Mouse (Mus musculus) hindbrain, embryonic 16.5 days (tissue): ENCODE results near the gene Ppm1l. TPM values are rescaled to one million over a fixed set of nuclear protein-coding genes. Genes with fewer than 3 reads are reported as not detected.
A peak's percentile ranks its signal among the peaks of the same experiment; 100 is the strongest.

Experiments
- ATAC-seq: fragments of 200-750 bp; cut with Nextera tagmentation; 2 replicates; pipeline ENCODE4 v1.8.0; 2017; ENCODE audit warnings: moderate TSS enrichment, moderate library complexity
- H3K27ac ChIP-seq: fragments of 300-500 bp; sonication (generic); 2 replicates; pipeline ENCODE4 v1.5.1; 2014; ENCODE audit warnings: low read depth, mild to moderate bottlenecking, control low read depth, low read length, moderate library complexity
- H3K27me3 ChIP-seq: fragments of 300-500 bp; sonication (generic); replicated peaks from 2 replicates; pipeline ENCODE4 v1.6.1; 2014; ENCODE audit warnings: low read length; ENCODE audit not compliant: control insufficient read depth, insufficient read depth
- H3K36me3 ChIP-seq: fragments of 300-500 bp; sonication (generic); 2 replicates; pipeline ENCODE4 v1.6.1; 2014; ENCODE audit warnings: mild to moderate bottlenecking, low read length, moderate library complexity, mixed read lengths; ENCODE audit not compliant: control insufficient read depth, insufficient read depth
- H3K4me1 ChIP-seq: fragments of 300-500 bp; sonication (generic); 2 replicates; pipeline ENCODE4 v1.6.1; 2014; ENCODE audit warnings: low read depth, low read length; ENCODE audit not compliant: control insufficient read depth, insufficient read depth
- H3K4me2 ChIP-seq: fragments of 300-500 bp; sonication (generic); 2 replicates; pipeline ENCODE4 v1.6.1; 2014; ENCODE audit warnings: mild to moderate bottlenecking, low read length, control low read depth, moderate library complexity
- H3K4me3 ChIP-seq: fragments of 300-500 bp; sonication (generic); 2 replicates; pipeline ENCODE4 v1.5.1; 2014; ENCODE audit warnings: mild to moderate bottlenecking, low read length, control low read depth, moderate library complexity
- H3K9ac ChIP-seq: fragments of 300-500 bp; sonication (generic); 2 replicates; pipeline ENCODE4 v1.6.1; 2014; ENCODE audit warnings: low read depth, mild to moderate bottlenecking, control low read depth, low read length, moderate library complexity
- H3K9me3 ChIP-seq: fragments of 300-500 bp; sonication (generic); 2 replicates; pipeline ENCODE4 v1.6.1; 2014; ENCODE audit warnings: mild to moderate bottlenecking, low read length, moderate library complexity; ENCODE audit not compliant: control insufficient read depth
- WGBS: fragments of 180-500 bp; shearing (Covaris S2); extraction: QIAGEN DNeasy Blood & Tissue Kit; methylation state at CpG from one replicate; pipeline ENCODE4 v1.1.7; 2014; 5-methylcytosine and 5-hydroxymethylcytosine counted together
- polyA plus RNA-seq: library from polyadenylated mRNA; unstranded; fragments of >200 nt; fragmentation: Nextera tagmentation; extraction: Ambion mirVana; gene quantifications from 2 replicates; pipeline ENCODE4 v1.2.1, GENCODE M21; 2015

Ppm1l gene
- polyA plus RNA-seq, 1 experiment from 2014 or later, result 19.1 TPM

DNA sequence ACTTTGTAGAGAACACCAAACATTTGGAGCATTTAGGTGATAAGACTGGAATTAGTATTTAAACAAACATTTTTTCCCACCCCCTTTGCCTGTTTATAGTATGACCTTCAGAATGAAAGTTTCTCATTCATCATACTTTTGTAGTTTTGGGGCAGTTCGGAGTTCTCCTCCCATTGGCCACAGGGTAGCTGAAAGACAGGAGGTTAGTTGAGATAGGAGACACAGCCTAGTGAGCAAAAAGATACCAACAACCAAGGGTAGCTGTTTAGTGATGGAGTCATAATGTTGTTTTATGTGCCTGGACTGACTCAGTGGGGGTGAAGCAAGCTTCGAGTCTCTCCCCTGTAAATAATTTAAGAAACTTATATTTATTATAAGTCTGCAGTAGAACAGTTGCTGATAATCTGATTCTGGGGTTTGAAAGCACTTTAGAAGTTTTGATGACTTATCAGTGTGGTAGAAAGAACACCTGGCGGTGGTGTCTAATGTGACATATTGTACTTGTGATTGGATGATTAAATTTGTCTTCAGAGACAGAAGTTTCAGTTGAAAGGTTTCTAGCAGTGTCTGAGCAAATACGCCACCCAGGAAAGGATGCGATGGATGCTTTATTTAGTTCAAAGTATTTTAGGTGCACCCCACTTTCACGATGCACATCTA, 2.5 kb downstream of the Ppm1l start:
- H3K4me2 ChIP-seq, result peak overlapping the region; percentile 99
- H3K9me3 ChIP-seq, result no peaks in the 10 kb centered on the region
- WGBS, result 71% methylated on average over 6 of the region's 6 CpGs
- peaks cover 24% of the 10 kb centered on the region for H3K4me1 ChIP-seq
- no peaks in the 10 kb centered on the region for H3K27me3 ChIP-seq
- no peak overlapping the region for H3K27ac ChIP-seq
- no peak for ATAC-seq
- peak overlapping the region; percentile 93; the same call in 1 of the 2 replicates for H3K9ac ChIP-seq
- H3K4me3 ChIP-seq, result peak overlapping the region; percentile 66
- H3K36me3 ChIP-seq, result no peaks in the 10 kb centered on the region

DNA sequence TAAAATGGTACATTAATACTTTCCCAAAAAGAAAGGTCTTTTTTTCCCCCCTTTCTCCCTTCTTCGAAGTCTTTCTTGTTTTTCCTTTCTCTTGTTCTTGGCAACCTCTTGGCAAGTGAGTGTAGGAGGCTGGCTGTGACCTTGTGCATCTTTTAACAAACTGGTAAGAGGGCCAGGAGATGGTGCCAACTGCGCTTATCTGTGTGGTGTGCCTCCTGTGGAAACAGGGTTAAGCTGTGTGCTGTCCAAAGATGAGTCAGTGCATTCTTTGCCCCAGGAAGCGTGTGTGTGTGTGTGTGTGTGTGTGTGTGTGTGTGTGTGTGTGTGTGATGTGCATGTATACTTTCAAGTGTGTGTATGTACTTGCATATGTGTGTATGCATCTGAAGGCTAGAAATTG, 7.3 kb downstream of the Ppm1l start:
- 73% methylated on average over 3 of the region's 3 CpGs for WGBS
- H3K9ac ChIP-seq, result no peak overlapping the region
- 0 out of 2 replicates have a peak, but pooled peaks have one; percentile 2 for ATAC-seq
- H3K9me3 ChIP-seq, result no peaks in the 10 kb centered on the region
- H3K27me3 ChIP-seq, result no peaks in the 10 kb centered on the region
- H3K27ac ChIP-seq, result no peak overlapping the region
- peaks cover 12% of the 10 kb centered on the region for H3K4me1 ChIP-seq
- no peaks in the 10 kb centered on the region for H3K36me3 ChIP-seq
- no peak overlapping the region for H3K4me2 ChIP-seq
- no peak overlapping the region for H3K4me3 ChIP-seq

DNA sequence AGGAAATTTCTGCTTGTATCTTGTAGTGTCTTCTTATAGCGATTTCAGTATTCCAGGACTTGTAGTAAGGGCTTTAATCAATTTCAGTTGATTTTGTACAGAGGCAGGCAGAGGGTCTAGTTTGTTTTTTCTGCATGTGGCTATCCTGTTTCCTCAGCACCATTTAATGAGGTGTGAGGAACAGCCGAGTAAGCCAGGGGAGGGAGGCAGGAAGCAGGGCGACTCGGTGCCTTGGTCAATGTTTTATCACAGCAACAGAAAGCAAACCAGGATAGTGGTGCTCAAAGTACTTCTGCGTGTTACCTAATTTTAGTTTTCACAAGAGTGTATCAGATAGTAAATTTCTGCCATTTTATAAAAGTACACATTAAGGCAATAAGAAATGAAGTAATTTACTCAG, 13.2 kb downstream of the Ppm1l start:
- no peaks in the 10 kb centered on the region for H3K36me3 ChIP-seq
- 70% methylated on average over 5 of the region's 5 CpGs for WGBS
- H3K4me2 ChIP-seq, result no peak overlapping the region
- H3K9me3 ChIP-seq, result no peaks in the 10 kb centered on the region
- H3K4me1 ChIP-seq, result peaks cover 3% of the 10 kb centered on the region; the same call in 1 of the 2 replicates
- no peak for ATAC-seq
- H3K27me3 ChIP-seq, result no peaks in the 10 kb centered on the region
- H3K27ac ChIP-seq, result no peak overlapping the region
- H3K9ac ChIP-seq, result no peak overlapping the region
- H3K4me3 ChIP-seq, result no peak overlapping the region

DNA sequence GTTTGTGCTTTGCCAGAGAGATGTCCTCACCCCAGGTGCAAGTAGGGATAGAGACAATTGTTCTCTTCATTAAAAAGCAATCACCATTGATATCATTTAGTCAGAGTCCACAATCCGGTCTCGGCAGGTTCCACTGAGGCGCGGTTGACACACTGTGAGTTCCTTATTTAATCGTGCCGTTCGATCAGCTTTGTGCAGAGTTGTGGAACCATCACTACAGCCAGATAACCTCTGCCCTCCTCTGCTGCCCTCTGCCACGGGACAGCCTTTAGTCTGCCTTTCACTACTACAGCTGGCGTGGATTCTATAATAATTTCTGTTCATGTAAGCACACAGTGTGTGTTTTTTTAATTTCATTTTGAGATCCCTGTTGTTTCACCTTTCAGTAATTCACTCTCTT, 17.2 kb downstream of the Ppm1l start:
- Histone ChIP-seq H3K27me3 (no peaks in the 10 kb centered on the region), H3K4me2 (no peak overlapping the region), H3K9me3 (no peaks in the 10 kb centered on the region), H3K4me3 (no peak overlapping the region), H3K9ac (no peak overlapping the region), H3K4me1 (peaks cover 3% of the 10 kb centered on the region; the same call in 1 of the 2 replicates), H3K27ac (no peak overlapping the region), H3K36me3 (no peaks in the 10 kb centered on the region)
- no peak for ATAC-seq
- WGBS, result 54% methylated on average over 9 of the region's 9 CpGs

DNA sequence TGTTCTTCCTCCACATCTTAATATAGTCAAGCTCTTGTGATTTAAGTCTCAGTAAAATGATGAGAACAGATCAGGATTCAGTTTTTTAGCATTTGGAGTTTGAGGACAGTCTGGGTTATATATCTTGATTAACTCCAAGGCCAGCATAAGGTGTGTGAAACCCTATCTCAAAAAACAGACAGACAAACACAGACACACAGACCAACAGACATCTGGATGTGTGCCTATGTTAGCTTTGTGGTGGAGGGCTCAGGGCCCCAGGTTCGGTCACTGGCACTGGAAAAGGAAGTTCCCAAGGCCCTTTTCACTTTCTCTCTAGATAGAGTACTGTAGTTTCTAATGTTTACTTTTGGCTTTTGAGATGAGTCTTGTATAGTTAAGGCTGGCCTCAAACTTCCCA, 23.8 kb downstream of the Ppm1l start:
- H3K9ac ChIP-seq, result no peak overlapping the region
- no peaks in the 10 kb centered on the region for H3K4me1 ChIP-seq
- WGBS, result 94% methylated on average over 1 of the region's 1 CpGs

DNA sequence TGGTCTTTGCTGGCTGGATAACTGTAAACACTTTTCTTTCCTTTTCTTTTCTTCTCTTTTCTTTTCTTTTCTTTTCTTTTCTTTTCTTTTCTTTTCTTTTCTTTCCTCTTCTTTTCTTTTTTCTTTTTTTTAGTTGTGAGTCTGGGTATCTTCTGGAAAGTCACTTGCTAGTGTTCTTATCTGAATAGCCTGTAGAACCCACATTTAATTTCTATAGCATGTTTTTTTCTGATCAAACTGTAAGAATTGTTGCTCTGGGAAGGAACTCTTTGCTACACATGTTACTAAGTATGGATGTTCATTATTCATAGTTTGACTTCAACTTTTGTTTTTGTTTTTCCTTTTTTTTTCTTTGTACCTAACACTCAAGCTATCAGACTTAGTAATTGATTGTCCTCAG, 24.3 kb downstream of the Ppm1l start:
- ATAC-seq, result no peak
- H3K4me1 ChIP-seq, result no peaks in the 10 kb centered on the region
- H3K9me3 ChIP-seq, result no peaks in the 10 kb centered on the region
- no peak overlapping the region for H3K4me3 ChIP-seq
- H3K36me3 ChIP-seq, result no peaks in the 10 kb centered on the region
- H3K9ac ChIP-seq, result no peak overlapping the region
- no peak overlapping the region for H3K27ac ChIP-seq
- H3K27me3 ChIP-seq, result no peaks in the 10 kb centered on the region
- no peak overlapping the region for H3K4me2 ChIP-seq

More for the DNA sequence above, 23.8 kb downstream of the Ppm1l start:
- ATAC-seq, result no peak
- Histone ChIP-seq H3K27ac (no peak overlapping the region), H3K4me2 (no peak overlapping the region), H3K36me3 (no peaks in the 10 kb centered on the region), H3K27me3 (no peaks in the 10 kb centered on the region), H3K4me3 (no peak overlapping the region), H3K9me3 (no peaks in the 10 kb centered on the region)

DNA sequence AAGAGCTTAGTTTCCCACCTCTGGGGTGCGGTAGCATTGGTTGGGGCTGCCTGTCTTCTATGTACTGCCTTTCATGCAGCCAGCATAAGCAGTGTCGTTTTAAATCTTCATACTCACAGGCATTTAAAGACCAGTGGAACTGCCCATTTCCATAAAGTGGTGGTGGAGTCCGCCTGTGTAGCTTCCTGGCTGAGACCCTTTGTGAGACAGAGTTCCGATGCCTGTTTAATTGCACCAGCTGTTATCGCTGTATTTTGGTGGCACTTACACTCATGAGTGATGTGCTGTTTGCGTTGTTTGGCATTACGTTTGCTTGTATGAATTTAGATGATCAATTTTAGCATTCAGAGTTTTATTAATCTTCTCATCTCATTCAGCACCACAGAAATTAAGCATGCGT, 24.9 kb downstream of the Ppm1l start:
- ATAC-seq, result no peak
- H3K36me3 ChIP-seq, result no peaks in the 10 kb centered on the region
- WGBS, result 63% methylated on average over 8 of the region's 8 CpGs
- no peaks in the 10 kb centered on the region for H3K27me3 ChIP-seq
- H3K9me3 ChIP-seq, result no peaks in the 10 kb centered on the region
- H3K4me3 ChIP-seq, result no peak overlapping the region
- no peak overlapping the region for H3K27ac ChIP-seq
- no peaks in the 10 kb centered on the region for H3K4me1 ChIP-seq
- H3K4me2 ChIP-seq, result no peak overlapping the region
- no peak overlapping the region for H3K9ac ChIP-seq

DNA sequence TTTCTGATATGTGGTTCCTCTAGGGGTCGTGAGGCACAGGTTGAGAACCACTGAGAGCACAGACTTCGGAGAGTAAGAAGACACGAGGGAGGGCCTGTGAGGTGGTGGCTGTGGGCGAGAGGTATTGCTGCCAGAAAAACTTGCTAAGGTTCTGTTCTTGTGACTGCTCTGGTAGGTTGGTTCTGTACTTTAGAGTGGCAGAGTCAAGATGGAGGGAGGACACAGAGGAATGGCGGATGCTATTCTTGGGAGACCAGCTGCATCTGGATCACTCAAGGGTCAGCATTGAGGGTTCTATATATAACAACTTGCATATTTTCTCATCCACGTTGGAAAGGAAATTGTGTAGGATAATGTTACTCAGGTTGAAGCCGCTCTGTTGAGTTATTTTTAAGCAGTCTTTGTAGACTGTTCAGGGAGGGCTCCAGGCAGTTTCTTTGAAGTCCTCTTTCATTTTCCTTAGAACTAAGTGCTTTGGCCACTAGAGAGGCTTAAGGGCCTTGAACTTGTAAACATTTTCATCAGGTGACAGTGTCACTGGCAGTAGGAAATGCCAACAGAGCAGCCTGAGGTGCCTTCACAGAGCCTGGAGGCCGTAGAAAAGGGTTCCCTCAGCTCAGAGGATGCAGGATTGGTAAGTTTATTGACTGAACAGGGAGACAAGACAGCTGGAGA, 25.7 kb downstream of the Ppm1l start:
- H3K36me3 ChIP-seq, result no peaks in the 10 kb centered on the region
- no peak overlapping the region for H3K4me2 ChIP-seq
- no peak overlapping the region for H3K27ac ChIP-seq
- H3K4me1 ChIP-seq, result no peaks in the 10 kb centered on the region
- no peaks in the 10 kb centered on the region for H3K27me3 ChIP-seq
- no peaks in the 10 kb centered on the region for H3K9me3 ChIP-seq
- ATAC-seq, result 0 out of 2 replicates have a peak, but pooled peaks have one; percentile 13
- no peak overlapping the region for H3K4me3 ChIP-seq
- WGBS, result 85% methylated on average over 8 of the region's 8 CpGs
- H3K9ac ChIP-seq, result no peak overlapping the region

DNA sequence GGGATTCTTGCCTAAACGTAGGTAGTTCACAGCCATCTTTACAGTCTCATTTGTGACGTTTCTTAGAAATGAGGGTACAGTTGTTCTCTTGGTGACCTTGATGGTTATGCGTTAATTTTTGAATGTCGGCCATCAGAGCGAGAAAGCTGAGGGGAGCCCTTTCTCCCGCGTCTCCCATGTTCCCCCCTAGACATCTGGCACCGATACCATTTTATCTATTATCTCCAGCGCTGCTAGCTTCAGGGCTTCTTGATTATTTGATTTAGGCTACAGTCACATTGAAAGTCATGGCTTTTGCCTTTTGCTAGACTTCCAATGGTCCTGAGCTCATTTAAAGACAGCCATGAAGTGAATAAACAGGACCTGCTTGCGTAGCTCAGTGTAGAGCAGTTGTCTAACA, 26.5 kb downstream of the Ppm1l start:
- Histone ChIP-seq H3K4me1 (no peaks in the 10 kb centered on the region), H3K4me3 (no peak overlapping the region)

More for the DNA sequence above, 26.5 kb downstream of the Ppm1l start:
- no peaks in the 10 kb centered on the region for H3K9me3 ChIP-seq
- no peak overlapping the region for H3K27ac ChIP-seq
- no peak for ATAC-seq
- H3K4me2 ChIP-seq, result no peak overlapping the region
- no peak overlapping the region for H3K9ac ChIP-seq
- H3K36me3 ChIP-seq, result no peaks in the 10 kb centered on the region
- 71% methylated on average over 10 of the region's 10 CpGs for WGBS
- no peaks in the 10 kb centered on the region for H3K27me3 ChIP-seq
